20 mouse cellular contexts compared by ENCODE assay signal in the genomic region with DNA sequence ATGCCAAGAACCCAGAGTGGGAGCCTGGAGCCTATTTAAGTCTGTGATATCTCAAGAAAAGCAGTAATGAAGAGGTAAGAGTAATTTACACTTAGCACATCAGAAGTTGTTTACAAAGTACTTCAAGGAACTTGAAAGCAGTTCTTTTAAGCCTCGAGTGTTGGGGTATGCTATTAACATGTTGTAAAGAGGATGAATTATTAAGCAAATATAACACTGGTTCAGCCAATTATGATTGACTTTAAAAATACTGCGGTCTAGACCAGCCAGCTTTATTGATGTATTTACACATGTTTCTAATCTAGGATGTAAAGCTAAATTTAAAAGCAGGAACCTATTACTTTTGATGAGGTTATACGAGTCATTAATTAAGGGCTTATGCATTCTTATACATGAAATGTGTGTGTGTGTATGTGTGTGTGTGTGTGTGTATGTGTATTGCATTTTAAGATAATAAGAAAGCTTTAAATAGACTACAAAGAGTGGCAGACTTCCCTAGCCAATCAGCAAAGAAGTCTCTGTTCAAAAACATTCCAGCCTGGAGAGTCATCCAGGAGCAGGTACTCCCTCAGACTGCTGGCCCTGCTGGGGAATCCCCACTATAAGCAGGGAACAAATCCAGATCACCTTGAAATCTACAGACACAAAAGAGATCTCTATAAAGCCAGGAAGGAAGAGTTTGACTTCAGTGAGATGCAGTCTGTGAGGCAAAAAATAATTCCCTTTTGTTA. TPM values are rescaled to one million over a fixed set of nuclear protein-coding genes. Genes with fewer than 3 reads are reported as not detected.
A peak's percentile ranks its signal among the peaks of the same experiment; 100 is the strongest.
DNase-seq lines count a peak whose midpoint lies in the region; ATAC-seq and TF ChIP-seq lines count a peak whose summit lies in the region.
"Had no signal": no experiment of that assay in that cellular context is flagged by ENCODE, and none has a peak within 500 bp of the region (broad histone marks: within the 10 kb centered on the region; RNA-seq: fewer than 3 reads in every experiment).

No protein-coding gene starts in this region.

- peak overlapping the region; percentile 76; the same call in 1 of the 2 replicates for H3K27ac ChIP-seq in intestine, embryonic 14.5 days (ENCODE audit: low read depth)
- no peak overlapping the region for H3K27ac ChIP-seq in intestine, postnatal 0 days (ENCODE audit: low read depth, low read length)
- H3K27ac ChIP-seq in lung, embryonic 16.5 days (ENCODE audit: low read length) = no peak overlapping the region
- peak overlapping the region; percentile 28; the same call in 1 of the 2 replicates for H3K27ac ChIP-seq in embryonic facial prominence, embryonic 13.5 days
- H3K27ac ChIP-seq in limb, embryonic 12.5 days = no peak overlapping the region; the same call in 1 of the 2 replicates
- H3K27ac ChIP-seq: embryonic facial prominence, embryonic 12.5 days; hindbrain, embryonic 10.5 days; lung, embryonic 15.5 days; midbrain, embryonic 15.5 days; neural tube, embryonic 12.5 days had no signal

- no peak overlapping the region for H3K4me3 ChIP-seq in intestine, embryonic 14.5 days (ENCODE audit: low read depth, low read length)
- H3K4me3 ChIP-seq in intestine, postnatal 0 days (ENCODE audit: low read depth, low read length) = no peak overlapping the region
- no peak overlapping the region for H3K4me3 ChIP-seq in lung, embryonic 16.5 days (ENCODE audit: low read length)
- no peak overlapping the region for H3K4me3 ChIP-seq in embryonic facial prominence, embryonic 13.5 days
- no peak overlapping the region for H3K4me3 ChIP-seq in limb, embryonic 12.5 days (replicated peaks)
- H3K4me3 ChIP-seq: embryonic facial prominence, embryonic 12.5 days; gastrocnemius, adult 2 months; hindbrain, embryonic 10.5 days; lung, embryonic 15.5 days; midbrain, embryonic 15.5 days; neural tube, embryonic 12.5 days had no signal

- ATAC-seq in intestine, embryonic 14.5 days (replicated peaks; ENCODE audit: low FRiP score, low TSS enrichment, low read depth) = no peak
- ATAC-seq in intestine, postnatal 0 days = no peak
- ATAC-seq in lung, embryonic 16.5 days (ENCODE audit: low read depth) = peak; percentile 34; the same call in 1 of the 2 replicates
- ATAC-seq in embryonic facial prominence, embryonic 13.5 days (ENCODE audit: insufficient number of reproducible peaks, insufficient read depth, low FRiP score, low TSS enrichment, low read depth) = no peak
- ATAC-seq in limb, embryonic 12.5 days (ENCODE audit: insufficient number of reproducible peaks, insufficient read depth, low FRiP score, low TSS enrichment, low read depth) = peak; percentile 81
- no peak for ATAC-seq in megakaryocyte progenitor cell, adult 5-6 weeks (replicated peaks; ENCODE audit: poor library complexity)
- ATAC-seq: forebrain, embryonic 14.5 days; midbrain, embryonic 15.5 days had no signal

- no peaks in the 10 kb centered on the region for H3K9me3 ChIP-seq in intestine, embryonic 14.5 days (ENCODE audit: control insufficient read depth, low read length)
- no peaks in the 10 kb centered on the region; the same call in 1 of the 2 replicates for H3K9me3 ChIP-seq in intestine, postnatal 0 days (ENCODE audit: control insufficient read depth)
- H3K9me3 ChIP-seq in lung, embryonic 16.5 days (ENCODE audit: control insufficient read depth, low read length) = no peaks in the 10 kb centered on the region; the same call in 1 of the 2 replicates
- no peaks in the 10 kb centered on the region for H3K9me3 ChIP-seq in embryonic facial prominence, embryonic 13.5 days
- peaks cover 4% of the 10 kb centered on the region; the same call in 1 of the 2 replicates for H3K9me3 ChIP-seq in limb, embryonic 12.5 days
- H3K9me3 ChIP-seq: embryonic facial prominence, embryonic 12.5 days; midbrain, embryonic 15.5 days; neural tube, embryonic 12.5 days had no signal

- H3K4me1 ChIP-seq in intestine, embryonic 14.5 days (replicated peaks; ENCODE audit: control insufficient read depth, insufficient read depth, low read length) = peaks cover 41% of the 10 kb centered on the region
- H3K4me1 ChIP-seq in intestine, postnatal 0 days (replicated peaks; ENCODE audit: control insufficient read depth, insufficient read depth, low read length) = no peaks in the 10 kb centered on the region; the same call in 1 of the 2 replicates
- H3K4me1 ChIP-seq in lung, embryonic 16.5 days (replicated peaks; ENCODE audit: control insufficient read depth, insufficient read depth, low read length) = peaks cover 30% of the 10 kb centered on the region
- peaks cover 15% of the 10 kb centered on the region for H3K4me1 ChIP-seq in embryonic facial prominence, embryonic 13.5 days
- peaks cover 16% of the 10 kb centered on the region; the same call in 1 of the 2 replicates for H3K4me1 ChIP-seq in limb, embryonic 12.5 days (replicated peaks)
- H3K4me1 ChIP-seq: midbrain, embryonic 15.5 days; neural tube, embryonic 12.5 days had no signal

- H3K4me2 ChIP-seq in intestine, embryonic 14.5 days (ENCODE audit: low read length) = no peak overlapping the region
- H3K4me2 ChIP-seq in intestine, postnatal 0 days (replicated peaks; ENCODE audit: low read depth) = no peak overlapping the region
- no peak overlapping the region for H3K4me2 ChIP-seq in lung, embryonic 16.5 days (ENCODE audit: low read depth, low read length)
- H3K4me2 ChIP-seq in embryonic facial prominence, embryonic 13.5 days = no peak overlapping the region
- no peak overlapping the region for H3K4me2 ChIP-seq in limb, embryonic 12.5 days
- H3K4me2 ChIP-seq: embryonic facial prominence, embryonic 12.5 days; lung, embryonic 15.5 days; midbrain, embryonic 15.5 days; neural tube, embryonic 12.5 days had no signal

- WGBS in intestine, embryonic 14.5 days = 34% methylated on average over 3 of the region's 3 CpGs
- WGBS in intestine, postnatal 0 days = 39% methylated on average over 3 of the region's 3 CpGs
- 34% methylated on average over 3 of the region's 3 CpGs for WGBS in lung, embryonic 16.5 days
- WGBS in embryonic facial prominence, embryonic 13.5 days = 31% methylated on average over 3 of the region's 3 CpGs
- 13% methylated on average over 3 of the region's 3 CpGs for WGBS in limb, embryonic 12.5 days

- TF ChIP-seq CTCF in intestine, postnatal 0 days (IDR thresholded peaks at IDR 0.05; ENCODE audit: low read depth) = no peak

- no peak for DNase-seq in intestine, embryonic 14.5 days (ENCODE audit: low spot score)
- no peak for DNase-seq in lung, postnatal 4 days
- DNase-seq: adrenal gland, adult 2 months; cerebellum, postnatal 10 days; gastrocnemius, adult 2 months; kidney, postnatal 10 days had no signal

- H3K9ac ChIP-seq in intestine, embryonic 14.5 days (ENCODE audit: low read length) = no peak overlapping the region
- no peak overlapping the region for H3K9ac ChIP-seq in intestine, postnatal 0 days (ENCODE audit: low read depth, low read length)
- H3K9ac ChIP-seq in lung, embryonic 16.5 days (ENCODE audit: low read length) = no peak overlapping the region
- H3K9ac ChIP-seq in embryonic facial prominence, embryonic 13.5 days = no peak overlapping the region
- H3K9ac ChIP-seq in limb, embryonic 12.5 days (replicated peaks) = no peak overlapping the region
- H3K9ac ChIP-seq: embryonic facial prominence, embryonic 12.5 days; lung, embryonic 15.5 days; midbrain, embryonic 15.5 days; neural tube, embryonic 12.5 days had no signal

- no peaks in the 10 kb centered on the region for H3K36me3 ChIP-seq in intestine, embryonic 14.5 days (ENCODE audit: control insufficient read depth, insufficient read depth, low read length)
- no peaks in the 10 kb centered on the region for H3K36me3 ChIP-seq in intestine, postnatal 0 days (ENCODE audit: control insufficient read depth, insufficient read depth)
- no peaks in the 10 kb centered on the region for H3K36me3 ChIP-seq in lung, embryonic 16.5 days (ENCODE audit: control insufficient read depth, insufficient read depth, low read length)
- no peaks in the 10 kb centered on the region for H3K36me3 ChIP-seq in embryonic facial prominence, embryonic 13.5 days
- no peaks in the 10 kb centered on the region for H3K36me3 ChIP-seq in limb, embryonic 12.5 days
- H3K36me3 ChIP-seq: embryonic facial prominence, embryonic 12.5 days; hindbrain, embryonic 10.5 days; lung, embryonic 15.5 days; midbrain, embryonic 15.5 days; neural tube, embryonic 12.5 days had no signal

- H3K27me3 ChIP-seq in intestine, embryonic 14.5 days (replicated peaks; ENCODE audit: control insufficient read depth, insufficient read depth, low read length) = no peaks in the 10 kb centered on the region
- H3K27me3 ChIP-seq in intestine, postnatal 0 days (replicated peaks; ENCODE audit: control insufficient read depth, insufficient read depth, low read length) = no peaks in the 10 kb centered on the region
- peaks cover 19% of the 10 kb centered on the region for H3K27me3 ChIP-seq in lung, embryonic 16.5 days (ENCODE audit: control insufficient read depth, insufficient read depth, low read depth, low read length)
- H3K27me3 ChIP-seq in embryonic facial prominence, embryonic 13.5 days = no peaks in the 10 kb centered on the region
- no peaks in the 10 kb centered on the region for H3K27me3 ChIP-seq in limb, embryonic 12.5 days
- H3K27me3 ChIP-seq: embryonic facial prominence, embryonic 12.5 days; midbrain, embryonic 15.5 days; neural tube, embryonic 12.5 days had no signal

RNA-seq across cellular contexts. Expression of a gene that starts 23.6 kb away (rescaled TPM):
- polyA plus RNA-seq in intestine, embryonic 14.5 days (2014; fragmentation: Nextera tagmentation; extraction: Ambion mirVana) = not detected in 2 replicates
- polyA plus RNA-seq in intestine, postnatal 0 days (2015; fragmentation: Nextera tagmentation; extraction: Ambion mirVana) = not detected in 2 replicates
- polyA plus RNA-seq in lung, embryonic 16.5 days (2015; fragmentation: Nextera tagmentation; extraction: Ambion mirVana) = not detected in 2 replicates
- polyA plus RNA-seq in embryonic facial prominence, embryonic 13.5 days (2015; fragmentation: Nextera tagmentation; extraction: Ambion mirVana) = not detected in 2 replicates
- polyA plus RNA-seq in limb, embryonic 12.5 days (2016; fragmentation: Nextera tagmentation; extraction: Ambion mirVana) = not detected in 2 replicates
- not detected in 2 replicates for total RNA-seq in megakaryocyte progenitor cell, adult 5-6 weeks (2015)
- not detected in 2 replicates for total RNA-seq in megakaryocyte progenitor cell, adult 5-6 weeks (2017)
- total RNA-seq: adrenal gland, adult 2 months; gastrocnemius, adult 2 months; left cerebral cortex, adult 18-20 months had no signal
- polyA plus RNA-seq: adrenal gland, adult 2 months; embryonic facial prominence, embryonic 12.5 days; forebrain, embryonic 14.5 days; hindbrain, embryonic 10.5 days; lung, embryonic 15.5 days; midbrain, embryonic 15.5 days; neural tube, embryonic 12.5 days; testis, adult 2 months; urinary bladder, adult 2 months had no signal

RNA-seq across cellular contexts. Expression of a gene that starts 59.9 kb away (rescaled TPM):
- 109 and 120 TPM in 2 replicates for polyA plus RNA-seq in intestine, embryonic 14.5 days (2014; fragmentation: Nextera tagmentation; extraction: Ambion mirVana)
- 526 and 605 TPM in 2 replicates for polyA plus RNA-seq in intestine, postnatal 0 days (2015; fragmentation: Nextera tagmentation; extraction: Ambion mirVana)
- 41.3 and 42.8 TPM in 2 replicates for polyA plus RNA-seq in lung, embryonic 16.5 days (2015; fragmentation: Nextera tagmentation; extraction: Ambion mirVana)
- polyA plus RNA-seq in embryonic facial prominence, embryonic 13.5 days (2015; fragmentation: Nextera tagmentation; extraction: Ambion mirVana) = 14.3 and 18.8 TPM in 2 replicates
- polyA plus RNA-seq in limb, embryonic 12.5 days (2016; fragmentation: Nextera tagmentation; extraction: Ambion mirVana) = 10.9 and 12.5 TPM in 2 replicates
- total RNA-seq in megakaryocyte progenitor cell, adult 5-6 weeks (2015) = 26.6 and 38.3 TPM in 2 replicates
- 25.5 and 38.6 TPM in 2 replicates for total RNA-seq in megakaryocyte progenitor cell, adult 5-6 weeks (2017)

Comparison
In these comparisons a context has a peak if more than half of its experiments do, and no peak if none do; other contexts are left out.
1. H3K27ac ChIP-seq: peak in intestine, embryonic 14.5 days (single experiment) and embryonic facial prominence, embryonic 13.5 days (single experiment); none in intestine, postnatal 0 days (single experiment), lung, embryonic 16.5 days (single experiment) and limb, embryonic 12.5 days (single experiment).
2. ATAC-seq: peak in lung, embryonic 16.5 days (single experiment) and limb, embryonic 12.5 days (single experiment); none in intestine, embryonic 14.5 days (single experiment), intestine, postnatal 0 days (single experiment), embryonic facial prominence, embryonic 13.5 days (single experiment) and megakaryocyte progenitor cell, adult 5-6 weeks (single experiment).